Mouse (Mus musculus): ENCODE results near the gene Tmem132c. TPM values are rescaled to one million over a fixed set of nuclear protein-coding genes. Genes with fewer than 3 reads are reported as not detected.

Gene Tmem132c
- polyA plus RNA-seq, 1 experiment from 2014 or later: 22.3 TPM

DNA sequence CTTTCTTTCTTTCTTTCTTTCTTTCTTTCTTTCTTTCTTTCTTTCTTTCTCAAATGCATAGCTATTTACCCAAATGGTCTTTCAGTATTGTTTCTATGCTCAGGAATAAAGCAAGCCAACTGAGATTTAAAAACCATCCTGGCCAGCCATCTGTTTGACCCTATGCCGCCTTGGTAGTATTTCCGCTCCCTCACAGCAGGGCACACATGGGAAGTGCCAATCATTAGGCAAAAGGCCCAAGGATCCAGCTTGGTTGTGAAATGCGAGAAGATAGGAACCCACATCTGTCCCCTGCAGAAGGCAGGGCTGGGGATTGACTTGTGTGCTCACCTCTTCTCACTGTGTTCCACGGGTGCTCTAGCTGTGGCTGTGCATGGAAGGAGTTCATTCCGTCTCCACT is 64.1 kb downstream of the Tmem132c start:
- H3K4me1 ChIP-seq (ENCODE audit: control insufficient read depth, insufficient read depth, low read length): peaks cover 25% of the 10 kb centered on the region
- no peak overlapping the region for H3K9ac ChIP-seq (ENCODE audit: low read depth, low read length)
- H3K4me3 ChIP-seq (ENCODE audit: low read depth, low read length): no peak overlapping the region
- no peaks in the 10 kb centered on the region for H3K36me3 ChIP-seq (ENCODE audit: control insufficient read depth, insufficient read depth, low read length)
- DNase-seq (ENCODE audit: low spot score) (no peak), ATAC-seq (ENCODE audit: low read depth) (no peak)
- H3K4me2 ChIP-seq (ENCODE audit: low read depth, low read length): no peak overlapping the region
- no peaks in the 10 kb centered on the region for H3K9me3 ChIP-seq (ENCODE audit: control insufficient read depth, low read length)
- no peak overlapping the region for H3K27ac ChIP-seq (replicated peaks; ENCODE audit: low read depth, low read length)
- no peaks in the 10 kb centered on the region for H3K27me3 ChIP-seq (replicated peaks; ENCODE audit: control insufficient read depth, insufficient read depth, low read length)
- WGBS: 52% methylated on average over 5 of the region's 5 CpGs

DNA sequence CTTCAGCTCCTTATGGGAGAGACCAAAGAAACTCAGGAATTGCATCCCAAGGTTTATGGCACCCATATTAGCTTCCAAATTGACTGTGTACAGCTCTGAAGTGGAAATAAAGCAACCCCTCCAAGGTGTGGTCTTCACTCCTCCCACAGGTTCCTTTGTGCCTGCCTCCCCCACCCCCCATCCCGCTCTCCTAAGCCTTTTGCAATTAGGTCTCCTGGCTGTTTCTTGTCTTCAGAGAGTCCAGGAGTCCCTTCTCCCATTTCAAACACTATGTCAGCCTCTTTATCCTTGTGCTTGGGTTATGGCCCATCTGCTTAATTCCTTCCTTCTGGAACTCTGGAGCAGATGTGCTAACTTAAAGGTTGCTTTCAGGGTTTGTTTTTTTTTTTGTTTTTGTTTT is 65.1 kb downstream of the Tmem132c start:
- H3K4me3 ChIP-seq (ENCODE audit: low read depth, low read length): no peak overlapping the region
- no peak overlapping the region for H3K9ac ChIP-seq (ENCODE audit: low read depth, low read length)
- no peaks in the 10 kb centered on the region for H3K9me3 ChIP-seq (ENCODE audit: control insufficient read depth, low read length)
- 0 out of 2 replicates have a peak, but pooled peaks have one; percentile 16 for ATAC-seq (ENCODE audit: low read depth)
- DNase-seq (ENCODE audit: low spot score): peak; percentile 51
- H3K27me3 ChIP-seq (replicated peaks; ENCODE audit: control insufficient read depth, insufficient read depth, low read length): no peaks in the 10 kb centered on the region
- 8% methylated on average over 1 of the region's 1 CpGs for WGBS
- no peaks in the 10 kb centered on the region for H3K36me3 ChIP-seq (ENCODE audit: control insufficient read depth, insufficient read depth, low read length)
- no peak overlapping the region for H3K27ac ChIP-seq (replicated peaks; ENCODE audit: low read depth, low read length)
- no peak overlapping the region for H3K4me2 ChIP-seq (ENCODE audit: low read depth, low read length)
- peaks cover 25% of the 10 kb centered on the region for H3K4me1 ChIP-seq (ENCODE audit: control insufficient read depth, insufficient read depth, low read length)

DNA sequence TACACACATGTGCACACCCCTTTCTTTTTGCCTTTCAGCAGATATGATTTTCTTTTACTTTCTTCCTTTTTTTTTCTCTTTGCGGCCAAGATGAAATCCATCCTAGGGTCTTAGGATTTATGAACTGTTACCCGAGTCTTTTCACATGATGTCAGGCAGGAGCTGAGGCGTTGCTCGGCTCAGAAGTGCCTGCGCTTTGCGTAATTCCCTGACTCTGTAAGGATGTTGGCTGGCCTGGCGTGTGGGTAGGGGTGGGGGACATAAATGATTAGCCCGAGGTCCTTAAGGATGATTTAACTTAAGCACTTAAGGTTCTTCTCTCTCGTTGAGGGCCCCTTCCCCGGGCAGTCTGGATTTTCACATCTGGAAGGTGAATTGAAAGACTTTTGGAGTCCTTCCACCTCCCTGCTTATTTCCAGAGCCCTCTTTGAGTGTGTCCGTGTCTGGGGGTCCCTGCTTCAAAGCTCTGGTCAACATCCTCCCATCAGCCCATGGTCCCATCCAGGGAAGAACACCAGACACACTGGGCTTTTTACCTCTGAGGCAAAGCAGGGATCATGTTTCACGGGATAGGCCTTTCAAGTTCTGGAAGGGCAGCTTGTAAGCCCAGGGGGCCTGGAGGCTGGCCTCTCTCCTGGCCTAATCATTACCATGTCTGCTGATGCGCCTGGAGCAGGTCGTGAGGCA is 68.9 kb downstream of the Tmem132c start:
- 11% methylated on average over 14 of the region's 14 CpGs for WGBS
- Histone ChIP-seq H3K4me3 (ENCODE audit: low read depth, low read length) (no peak overlapping the region), H3K4me2 (ENCODE audit: low read depth, low read length) (no peak overlapping the region), H3K27me3 (replicated peaks; ENCODE audit: control insufficient read depth, insufficient read depth, low read length) (no peaks in the 10 kb centered on the region), H3K9me3 (ENCODE audit: control insufficient read depth, low read length) (no peaks in the 10 kb centered on the region), H3K9ac (ENCODE audit: low read depth, low read length) (no peak overlapping the region), H3K36me3 (ENCODE audit: control insufficient read depth, insufficient read depth, low read length) (no peaks in the 10 kb centered on the region), H3K27ac (replicated peaks; ENCODE audit: low read depth, low read length) (peak overlapping the region; percentile 56; the same call in 1 of the 2 replicates), H3K4me1 (ENCODE audit: control insufficient read depth, insufficient read depth, low read length) (peaks cover 25% of the 10 kb centered on the region)
- ATAC-seq (ENCODE audit: low read depth) (peak; percentile 86), DNase-seq (ENCODE audit: low spot score) (peak; percentile 67)

DNA sequence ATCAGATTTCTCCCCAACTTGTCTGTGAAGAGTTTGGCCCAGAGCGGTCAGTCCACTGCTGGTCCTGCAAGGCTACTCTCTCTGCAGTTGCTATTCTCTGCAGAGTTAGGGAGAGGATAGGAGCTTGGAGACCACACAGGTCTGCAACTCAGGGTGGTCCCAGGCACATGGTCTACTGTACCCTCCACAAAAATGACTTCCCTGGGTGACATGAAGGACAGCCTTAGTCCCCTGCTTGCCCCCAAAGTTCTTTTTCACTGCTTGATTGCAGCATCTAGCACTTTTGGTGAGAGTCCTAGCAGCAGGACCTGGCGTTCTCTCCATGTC is 69.4 kb downstream of the Tmem132c start:
- H3K9ac ChIP-seq (ENCODE audit: low read depth, low read length): no peak overlapping the region
- H3K9me3 ChIP-seq (ENCODE audit: control insufficient read depth, low read length): no peaks in the 10 kb centered on the region
- no peak overlapping the region for H3K4me2 ChIP-seq (ENCODE audit: low read depth, low read length)
- 43% methylated on average over 2 of the region's 2 CpGs for WGBS
- no peaks in the 10 kb centered on the region for H3K36me3 ChIP-seq (ENCODE audit: control insufficient read depth, insufficient read depth, low read length)
- H3K27me3 ChIP-seq (replicated peaks; ENCODE audit: control insufficient read depth, insufficient read depth, low read length): no peaks in the 10 kb centered on the region
- H3K27ac ChIP-seq (replicated peaks; ENCODE audit: low read depth, low read length): no peak overlapping the region; the same call in 1 of the 2 replicates
- ATAC-seq (ENCODE audit: low read depth): no peak
- DNase-seq (ENCODE audit: low spot score): no peak
- H3K4me1 ChIP-seq (ENCODE audit: control insufficient read depth, insufficient read depth, low read length): peaks cover 22% of the 10 kb centered on the region
- H3K4me3 ChIP-seq (ENCODE audit: low read depth, low read length): no peak overlapping the region

DNA sequence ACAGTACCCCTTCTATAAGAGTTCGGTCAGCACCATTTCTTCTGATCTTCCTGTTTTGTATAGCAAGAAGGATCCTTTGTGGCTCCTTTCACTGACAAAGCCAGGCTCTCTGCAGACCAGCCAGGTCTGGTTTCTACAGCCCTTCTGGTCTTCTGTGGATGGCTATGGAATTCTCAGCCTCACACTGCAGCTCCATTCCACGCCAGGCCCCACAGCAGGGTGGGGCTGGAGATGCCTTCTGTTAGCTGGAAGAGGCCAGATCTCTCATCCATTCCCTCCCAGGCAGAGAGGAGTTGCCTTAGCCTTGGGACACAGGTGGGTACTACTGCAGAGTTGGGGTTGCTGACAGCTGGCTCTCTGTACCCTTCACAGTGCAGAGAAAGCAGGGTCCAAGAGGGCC is 72.0 kb downstream of the Tmem132c start:
- no peak overlapping the region for H3K4me2 ChIP-seq (ENCODE audit: low read depth, low read length)
- WGBS: 65% methylated on average over 2 of the region's 2 CpGs
- H3K4me1 ChIP-seq (ENCODE audit: control insufficient read depth, insufficient read depth, low read length): peaks cover 17% of the 10 kb centered on the region
- H3K27ac ChIP-seq (replicated peaks; ENCODE audit: low read depth, low read length): no peak overlapping the region
- H3K9me3 ChIP-seq (ENCODE audit: control insufficient read depth, low read length): no peaks in the 10 kb centered on the region
- ATAC-seq (ENCODE audit: low read depth): no peak
- H3K9ac ChIP-seq (ENCODE audit: low read depth, low read length): no peak overlapping the region
- no peaks in the 10 kb centered on the region for H3K27me3 ChIP-seq (replicated peaks; ENCODE audit: control insufficient read depth, insufficient read depth, low read length)
- H3K4me3 ChIP-seq (ENCODE audit: low read depth, low read length): no peak overlapping the region
- H3K36me3 ChIP-seq (ENCODE audit: control insufficient read depth, insufficient read depth, low read length): no peaks in the 10 kb centered on the region
- DNase-seq (ENCODE audit: low spot score): no peak

DNA sequence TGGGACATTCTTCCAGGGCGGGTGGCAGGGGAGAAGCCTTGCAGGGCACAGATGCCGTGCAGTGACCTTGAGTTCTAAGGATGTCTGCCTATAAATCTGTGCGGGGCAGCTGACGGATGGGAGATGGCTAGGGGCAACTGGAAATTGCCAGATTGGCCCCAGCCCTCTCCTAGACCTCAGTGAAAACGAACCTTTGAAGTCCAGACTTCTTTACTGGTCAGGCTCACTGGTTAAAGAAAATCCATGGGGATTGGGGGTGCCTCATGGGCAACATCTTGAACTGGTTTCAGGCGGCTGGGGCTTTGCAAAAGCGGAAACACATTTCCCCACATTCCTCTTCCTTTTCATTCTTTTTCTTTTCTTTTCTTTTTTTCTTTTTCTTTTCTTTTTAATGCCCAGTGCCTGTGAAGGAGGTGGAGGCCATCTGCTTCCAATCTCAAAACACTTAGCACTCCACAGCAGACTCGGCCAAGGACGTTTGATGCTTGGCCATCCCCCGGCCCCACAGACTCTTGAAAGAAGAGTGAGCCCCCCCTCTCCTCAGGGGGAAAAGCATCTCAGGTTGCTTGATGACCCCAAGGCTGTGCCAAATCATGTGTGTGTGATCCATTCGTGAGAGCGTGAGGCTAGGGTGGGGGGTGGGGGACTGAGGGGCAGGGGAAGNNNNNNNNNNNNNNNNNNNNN is 77.6 kb downstream of the Tmem132c start:
- 11% methylated on average over 12 of the region's 12 CpGs for WGBS
- H3K4me2 ChIP-seq (ENCODE audit: low read depth, low read length): no peak overlapping the region
- H3K4me3 ChIP-seq (ENCODE audit: low read depth, low read length): no peak overlapping the region
- H3K9me3 ChIP-seq (ENCODE audit: control insufficient read depth, low read length): no peaks in the 10 kb centered on the region
- no peaks in the 10 kb centered on the region for H3K27me3 ChIP-seq (replicated peaks; ENCODE audit: control insufficient read depth, insufficient read depth, low read length)
- no peaks in the 10 kb centered on the region for H3K36me3 ChIP-seq (ENCODE audit: control insufficient read depth, insufficient read depth, low read length)
- H3K4me1 ChIP-seq (ENCODE audit: control insufficient read depth, insufficient read depth, low read length): peaks cover 37% of the 10 kb centered on the region
- DNase-seq (ENCODE audit: low spot score) (peak; percentile 85), ATAC-seq (ENCODE audit: low read depth) (peak; percentile 62)
- peak overlapping the region; percentile 74 for H3K27ac ChIP-seq (replicated peaks; ENCODE audit: low read depth, low read length)
- H3K9ac ChIP-seq (ENCODE audit: low read depth, low read length): no peak overlapping the region

DNA sequence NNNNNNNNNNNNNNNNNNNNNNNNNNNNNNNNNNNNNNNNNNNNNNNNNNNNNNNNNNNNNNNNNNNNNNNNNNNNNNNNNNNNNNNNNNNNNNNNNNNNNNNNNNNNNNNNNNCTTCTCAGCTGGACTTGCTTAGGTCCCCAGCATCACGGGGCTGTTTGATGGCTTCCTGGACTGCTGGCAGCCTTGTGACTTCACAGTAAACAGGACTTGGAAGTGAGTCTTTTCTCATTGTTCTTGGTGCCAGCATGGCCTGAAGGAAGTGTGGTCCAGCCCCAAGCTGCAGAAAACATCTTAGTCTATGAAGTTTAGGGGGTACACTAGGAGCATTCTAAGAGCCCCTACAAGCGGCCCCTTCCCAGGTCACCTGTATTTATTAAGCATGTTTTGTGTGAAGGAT is 83.0 kb downstream of the Tmem132c start:
- DNase-seq (ENCODE audit: low spot score) (no peak), ATAC-seq (ENCODE audit: low read depth) (no peak)
- no peaks in the 10 kb centered on the region for H3K36me3 ChIP-seq (ENCODE audit: control insufficient read depth, insufficient read depth, low read length)
- peaks cover 27% of the 10 kb centered on the region for H3K4me1 ChIP-seq (ENCODE audit: control insufficient read depth, insufficient read depth, low read length)
- H3K27me3 ChIP-seq (replicated peaks; ENCODE audit: control insufficient read depth, insufficient read depth, low read length): no peaks in the 10 kb centered on the region
- WGBS: 67% methylated on average over 1 of the region's 2 CpGs
- H3K9ac ChIP-seq (ENCODE audit: low read depth, low read length): 0 out of 2 replicates have a peak overlapping the region, but pooled peaks have one; percentile 45
- no peak overlapping the region for H3K4me3 ChIP-seq (ENCODE audit: low read depth, low read length)
- H3K9me3 ChIP-seq (ENCODE audit: control insufficient read depth, low read length): no peaks in the 10 kb centered on the region
- H3K27ac ChIP-seq (replicated peaks; ENCODE audit: low read depth, low read length): no peak overlapping the region; the same call in 1 of the 2 replicates
- H3K4me2 ChIP-seq (ENCODE audit: low read depth, low read length): no peak overlapping the region

DNA sequence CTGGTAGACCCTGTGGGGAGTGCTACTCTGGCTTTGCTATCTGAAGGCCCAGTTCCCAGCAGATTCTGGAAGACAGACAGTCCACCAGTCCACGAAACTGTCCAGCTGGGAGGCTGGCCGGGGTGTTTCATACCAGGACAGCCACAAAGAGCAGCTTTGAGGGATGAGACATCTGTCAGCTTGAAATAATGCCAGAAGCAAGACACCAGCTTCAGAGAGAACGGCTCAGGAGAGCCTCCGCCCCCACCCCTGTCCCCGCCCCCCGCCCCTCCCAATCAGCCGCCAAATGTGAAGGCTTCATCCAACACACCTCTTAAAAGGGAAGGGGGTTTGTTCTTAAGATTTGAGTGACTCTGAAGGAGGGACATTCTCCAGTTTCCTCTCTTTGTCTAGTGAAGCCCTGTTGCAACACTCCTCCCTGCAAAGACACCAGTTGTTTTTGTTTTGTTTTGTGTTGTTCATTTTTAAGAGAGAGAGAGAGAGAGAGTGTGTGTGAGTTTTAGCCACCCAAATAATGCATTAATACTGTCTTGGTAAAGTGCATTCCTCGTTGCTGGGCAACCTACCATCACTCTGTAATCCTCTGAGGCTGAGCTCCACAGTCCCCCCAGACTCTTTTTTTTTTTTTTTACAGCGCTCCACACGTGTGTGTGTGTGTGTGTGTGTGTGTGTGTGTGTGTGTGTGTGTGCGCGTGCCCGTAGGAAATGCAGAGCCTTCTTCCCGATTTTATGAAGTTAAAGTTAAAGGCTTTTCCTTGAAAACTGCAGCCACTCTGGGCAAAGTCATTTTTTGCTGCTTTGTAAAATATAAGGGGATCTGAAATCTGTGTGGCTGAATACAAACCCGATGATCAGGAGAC is 94.7 kb downstream of the Tmem132c start:
- Histone ChIP-seq H3K9me3 (ENCODE audit: control insufficient read depth, low read length) (no peaks in the 10 kb centered on the region), H3K9ac (ENCODE audit: low read depth, low read length) (no peak overlapping the region; the same call in 1 of the 2 replicates), H3K4me1 (ENCODE audit: control insufficient read depth, insufficient read depth, low read length) (peaks cover 17% of the 10 kb centered on the region), H3K36me3 (ENCODE audit: control insufficient read depth, insufficient read depth, low read length) (no peaks in the 10 kb centered on the region), H3K4me2 (ENCODE audit: low read depth, low read length) (peak overlapping the region; percentile 37), H3K27me3 (replicated peaks; ENCODE audit: control insufficient read depth, insufficient read depth, low read length) (no peaks in the 10 kb centered on the region), H3K4me3 (ENCODE audit: low read depth, low read length) (no peak overlapping the region), H3K27ac (replicated peaks; ENCODE audit: low read depth, low read length) (peak overlapping the region; percentile 64)
- 8% methylated on average over 15 of the region's 15 CpGs for WGBS
- ATAC-seq (ENCODE audit: low read depth) (peak; percentile 60), DNase-seq (ENCODE audit: low spot score) (peak; percentile 81)

Data from embryonic facial prominence, embryonic 14.5 days (tissue).